Mouse (Mus musculus): Measurements from ENCODE around the gene Arrdc4. TPM values are rescaled to one million over a fixed set of nuclear protein-coding genes. Genes with fewer than 3 reads are reported as not detected.

The Arrdc4 gene
- polyA plus RNA-seq (2014; fragmentation: Nextera tagmentation; extraction: Ambion mirVana) = 22.9 and 25.5 TPM in 2 replicates

- ATAC-seq (ENCODE audit: low read depth) (peak; percentile 100), DNase-seq (ENCODE audit: low spot score) (peak; percentile 100)
- WGBS = 0% methylated on average over 31 of the region's 54 CpGs
- Histone ChIP-seq H3K36me3 (ENCODE audit: control insufficient read depth, insufficient read depth, low read length) (peaks cover 7% of the 10 kb centered on the region; the same call in 1 of the 2 replicates), H3K27ac (replicated peaks; ENCODE audit: low read depth, low read length) (peak within 1 kb of the TSS; percentile 74), H3K9me3 (ENCODE audit: control insufficient read depth, low read length) (no peaks in the 10 kb centered on the region), H3K9ac (ENCODE audit: low read depth, low read length) (peak within 1 kb of the TSS; percentile 78), H3K27me3 (replicated peaks; ENCODE audit: control insufficient read depth, insufficient read depth, low read length) (no peaks in the 10 kb centered on the region), H3K4me2 (ENCODE audit: low read depth, low read length) (peak within 1 kb of the TSS; percentile 84), H3K4me1 (ENCODE audit: control insufficient read depth, insufficient read depth, low read length) (peaks cover 19% of the 10 kb centered on the region), H3K4me3 (ENCODE audit: low read depth, low read length) (peak within 1 kb of the TSS; percentile 75)
These were observed at the start of gene Arrdc4 for GRCm38 (mm10) chr7:68748761-68749635. TSS of gene Arrdc4 (minus strand) at chr7:68749241.

- Histone ChIP-seq H3K4me2 (ENCODE audit: low read depth, low read length) (no peak overlapping the region), H3K9me3 (ENCODE audit: control insufficient read depth, low read length) (no peaks in the 10 kb centered on the region), H3K27ac (replicated peaks; ENCODE audit: low read depth, low read length) (no peak overlapping the region), H3K4me1 (ENCODE audit: control insufficient read depth, insufficient read depth, low read length) (no peaks in the 10 kb centered on the region), H3K27me3 (replicated peaks; ENCODE audit: control insufficient read depth, insufficient read depth, low read length) (no peaks in the 10 kb centered on the region), H3K36me3 (ENCODE audit: control insufficient read depth, insufficient read depth, low read length) (no peaks in the 10 kb centered on the region), H3K9ac (ENCODE audit: low read depth, low read length) (no peak overlapping the region), H3K4me3 (ENCODE audit: low read depth, low read length) (no peak overlapping the region)
- DNase-seq (ENCODE audit: low spot score) (no peak), ATAC-seq (ENCODE audit: low read depth) (no peak)
- WGBS = 53% methylated on average over 5 of the region's 5 CpGs
These were observed 46.5 kb upstream of the Arrdc4 start for GRCm38 (mm10) chr7:68795578-68795977.

GRCm38 (mm10) chr7:68788711-68789110 lies 39.7 kb upstream of the Arrdc4 start:
- no peaks in the 10 kb centered on the region for H3K9me3 ChIP-seq (ENCODE audit: control insufficient read depth, low read length)
- no peaks in the 10 kb centered on the region for H3K27me3 ChIP-seq (replicated peaks; ENCODE audit: control insufficient read depth, insufficient read depth, low read length)
- H3K36me3 ChIP-seq (ENCODE audit: control insufficient read depth, insufficient read depth, low read length) = no peaks in the 10 kb centered on the region
- no peak overlapping the region for H3K27ac ChIP-seq (replicated peaks; ENCODE audit: low read depth, low read length)
- no peak overlapping the region for H3K4me3 ChIP-seq (ENCODE audit: low read depth, low read length)
- no peak overlapping the region for H3K9ac ChIP-seq (ENCODE audit: low read depth, low read length)
- 72% methylated on average over 3 of the region's 3 CpGs for WGBS
- H3K4me2 ChIP-seq (ENCODE audit: low read depth, low read length) = no peak overlapping the region
- ATAC-seq (ENCODE audit: low read depth) (no peak), DNase-seq (ENCODE audit: low spot score) (peak; percentile 9)
- H3K4me1 ChIP-seq (ENCODE audit: control insufficient read depth, insufficient read depth, low read length) = no peaks in the 10 kb centered on the region

- DNase-seq (ENCODE audit: low spot score) (no peak), ATAC-seq (ENCODE audit: low read depth) (no peak)
- H3K9ac ChIP-seq (ENCODE audit: low read depth, low read length) = no peak overlapping the region
- no peak overlapping the region for H3K4me3 ChIP-seq (ENCODE audit: low read depth, low read length)
- WGBS = 74% methylated on average over 2 of the region's 2 CpGs
- H3K4me2 ChIP-seq (ENCODE audit: low read depth, low read length) = no peak overlapping the region
- no peaks in the 10 kb centered on the region for H3K36me3 ChIP-seq (ENCODE audit: control insufficient read depth, insufficient read depth, low read length)
- H3K9me3 ChIP-seq (ENCODE audit: control insufficient read depth, low read length) = 0 out of 2 replicates have a peak, but pooled peaks cover 4% of the 10 kb centered on the region
- H3K4me1 ChIP-seq (ENCODE audit: control insufficient read depth, insufficient read depth, low read length) = no peaks in the 10 kb centered on the region
- H3K27ac ChIP-seq (replicated peaks; ENCODE audit: low read depth, low read length) = no peak overlapping the region
- no peaks in the 10 kb centered on the region for H3K27me3 ChIP-seq (replicated peaks; ENCODE audit: control insufficient read depth, insufficient read depth, low read length)
These were observed 22.7 kb upstream of the Arrdc4 start for GRCm38 (mm10) chr7:68771757-68772094.

GRCm38 (mm10) chr7:68770894-68771756 lies 22.1 kb upstream of the Arrdc4 start:
- Histone ChIP-seq H3K9me3 (ENCODE audit: control insufficient read depth, low read length) (0 out of 2 replicates have a peak, but pooled peaks cover 6% of the 10 kb centered on the region), H3K4me2 (ENCODE audit: low read depth, low read length) (no peak overlapping the region), H3K36me3 (ENCODE audit: control insufficient read depth, insufficient read depth, low read length) (no peaks in the 10 kb centered on the region), H3K27me3 (replicated peaks; ENCODE audit: control insufficient read depth, insufficient read depth, low read length) (no peaks in the 10 kb centered on the region), H3K9ac (ENCODE audit: low read depth, low read length) (no peak overlapping the region), H3K27ac (replicated peaks; ENCODE audit: low read depth, low read length) (no peak overlapping the region), H3K4me3 (ENCODE audit: low read depth, low read length) (no peak overlapping the region), H3K4me1 (ENCODE audit: control insufficient read depth, insufficient read depth, low read length) (no peaks in the 10 kb centered on the region)
- 67% methylated on average over 7 of the region's 7 CpGs for WGBS
- no peak for ATAC-seq (ENCODE audit: low read depth)
- no peak for DNase-seq (ENCODE audit: low spot score)

- 0 out of 2 replicates have a peak, but pooled peaks cover 11% of the 10 kb centered on the region for H3K9me3 ChIP-seq (ENCODE audit: control insufficient read depth, low read length)
- WGBS = 82% methylated on average over 4 of the region's 4 CpGs
- H3K27me3 ChIP-seq (replicated peaks; ENCODE audit: control insufficient read depth, insufficient read depth, low read length) = no peaks in the 10 kb centered on the region
- H3K9ac ChIP-seq (ENCODE audit: low read depth, low read length) = no peak overlapping the region
- no peak overlapping the region for H3K27ac ChIP-seq (replicated peaks; ENCODE audit: low read depth, low read length)
- DNase-seq (ENCODE audit: low spot score) = no peak
- no peak for ATAC-seq (ENCODE audit: low read depth)
- no peak overlapping the region for H3K4me2 ChIP-seq (ENCODE audit: low read depth, low read length)
- no peak overlapping the region for H3K4me3 ChIP-seq (ENCODE audit: low read depth, low read length)
- no peaks in the 10 kb centered on the region for H3K4me1 ChIP-seq (ENCODE audit: control insufficient read depth, insufficient read depth, low read length)
- no peaks in the 10 kb centered on the region for H3K36me3 ChIP-seq (ENCODE audit: control insufficient read depth, insufficient read depth, low read length)
These were observed 16.9 kb upstream of the Arrdc4 start for GRCm38 (mm10) chr7:68765926-68766325.

GRCm38 (mm10) chr7:68759148-68759724 lies 10.2 kb upstream of the Arrdc4 start:
- no peak overlapping the region for H3K4me2 ChIP-seq (ENCODE audit: low read depth, low read length)
- WGBS = 66% methylated on average over 6 of the region's 6 CpGs
- ATAC-seq (ENCODE audit: low read depth) = no peak
- H3K27me3 ChIP-seq (replicated peaks; ENCODE audit: control insufficient read depth, insufficient read depth, low read length) = no peaks in the 10 kb centered on the region
- H3K9ac ChIP-seq (ENCODE audit: low read depth, low read length) = no peak overlapping the region
- no peak for DNase-seq (ENCODE audit: low spot score)
- H3K9me3 ChIP-seq (ENCODE audit: control insufficient read depth, low read length) = 0 out of 2 replicates have a peak, but pooled peaks cover 5% of the 10 kb centered on the region
- H3K4me3 ChIP-seq (ENCODE audit: low read depth, low read length) = no peak overlapping the region
- no peak overlapping the region for H3K27ac ChIP-seq (replicated peaks; ENCODE audit: low read depth, low read length)
- no peaks in the 10 kb centered on the region for H3K4me1 ChIP-seq (ENCODE audit: control insufficient read depth, insufficient read depth, low read length)
- no peaks in the 10 kb centered on the region for H3K36me3 ChIP-seq (ENCODE audit: control insufficient read depth, insufficient read depth, low read length)

- Histone ChIP-seq H3K4me3 (ENCODE audit: low read depth, low read length) (no peak overlapping the region), H3K9me3 (ENCODE audit: control insufficient read depth, low read length) (no peaks in the 10 kb centered on the region), H3K27ac (replicated peaks; ENCODE audit: low read depth, low read length) (no peak overlapping the region), H3K4me1 (ENCODE audit: control insufficient read depth, insufficient read depth, low read length) (no peaks in the 10 kb centered on the region), H3K36me3 (ENCODE audit: control insufficient read depth, insufficient read depth, low read length) (no peaks in the 10 kb centered on the region), H3K9ac (ENCODE audit: low read depth, low read length) (no peak overlapping the region), H3K4me2 (ENCODE audit: low read depth, low read length) (no peak overlapping the region), H3K27me3 (replicated peaks; ENCODE audit: control insufficient read depth, insufficient read depth, low read length) (no peaks in the 10 kb centered on the region)
- DNase-seq (ENCODE audit: low spot score) (no peak), ATAC-seq (ENCODE audit: low read depth) (no peak)
- 85% methylated on average over 6 of the region's 6 CpGs for WGBS
These were observed 7.7 kb upstream of the Arrdc4 start for GRCm38 (mm10) chr7:68756656-68757204.
